Mouse (Mus musculus) G1E (cell line): Measurements from ENCODE around the gene Pdzd7.

Experiments used
- CTCF ChIP-seq: IDR thresholded peaks from 2 replicates; pipeline ENCODE4 v1.5.1; 2012; ENCODE audit warnings: low read depth, low read length, inconsistent platforms, mixed read lengths
- GATA1 ChIP-seq: IDR thresholded peaks from 2 replicates; pipeline ENCODE4 v1.6.1; 2012; ENCODE audit warnings: borderline replicate concordance, low read length, inconsistent platforms, mixed read lengths
- POLR2AphosphoS5 ChIP-seq: IDR thresholded peaks from 2 replicates; pipeline ENCODE4 v1.6.1; 2012; ENCODE audit warnings: low read depth, low read length, inconsistent platforms; ENCODE audit not compliant: insufficient replicate concordance
- TAL1 ChIP-seq: conservative IDR thresholded peaks from 2 replicates; pipeline ENCODE4 v1.6.1; 2012; ENCODE audit warnings: low read depth, low read length, inconsistent platforms, mixed read lengths

DNA sequence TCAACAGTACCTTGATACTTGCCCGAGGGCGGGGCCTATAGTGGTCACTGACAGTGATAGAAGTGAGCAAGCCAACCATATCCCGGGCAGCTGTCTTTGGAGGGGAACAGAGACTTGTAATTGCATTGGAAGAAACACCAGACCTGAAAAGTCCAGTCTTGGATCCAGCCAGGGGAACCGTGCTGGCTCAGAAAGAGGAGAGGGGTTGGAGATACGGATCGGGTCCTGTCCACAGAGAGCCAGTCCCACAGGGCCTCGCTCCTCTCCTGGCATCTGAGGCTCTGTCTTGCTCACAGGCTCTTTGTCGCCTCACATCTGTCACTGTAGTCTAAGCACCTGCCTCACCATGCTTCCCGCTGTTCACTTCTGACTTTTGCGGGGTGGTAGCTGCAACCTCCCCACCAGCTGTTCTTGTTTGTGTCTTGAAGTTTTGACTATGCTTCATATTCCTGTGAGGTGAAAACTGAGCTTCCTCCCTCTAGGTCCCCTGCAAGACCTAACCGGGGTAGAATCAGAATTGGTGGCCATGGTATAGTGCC lies 1.1 kb downstream of the Pdzd7 start:
- TF ChIP-seq GATA1, result no peak
- TF ChIP-seq CTCF, result no peak
- TF ChIP-seq TAL1, result no peak
- TF ChIP-seq POLR2AphosphoS5, result no peak
